Mouse (Mus musculus): Measurements from ENCODE around the gene Asb17.

GRCm38 (mm10) chr3:153831014-153831872 is 12.8 kb upstream of the Asb17 start:
- TF ChIP-seq CTCF (IDR thresholded peaks at IDR 0.05; ENCODE audit: insufficient read depth, low read length) (peak; percentile 22; the same call in 1 of the 2 replicates), POLR2A (IDR thresholded peaks at IDR 0.05; ENCODE audit: borderline replicate concordance, extremely low read depth, low read depth, low read length) (no peak)

All from lung, adult 2 months (tissue).